ENCODE assay signal across 24 mouse cellular contexts in genomic region chr13:23985130-23985529, GRCm38 (mm10). TPM values are rescaled to one million over a fixed set of nuclear protein-coding genes. Genes with fewer than 3 reads are reported as not detected.
DNase-seq lines count a peak whose midpoint lies in the region; ATAC-seq and TF ChIP-seq lines count a peak whose summit lies in the region.
"Had no signal": no experiment of that assay in that cellular context is flagged by ENCODE, and none has a peak within 500 bp of the region (broad histone marks: within the 10 kb centered on the region; RNA-seq: fewer than 3 reads in every experiment).

No protein-coding gene starts in this region.

- no peaks in the 10 kb centered on the region for H3K27me3 ChIP-seq in forebrain, embryonic 16.5 days (replicated peaks; ENCODE audit: control insufficient read depth, insufficient read depth, low read length)
- no peaks in the 10 kb centered on the region; the same call in 1 of the 2 replicates for H3K27me3 ChIP-seq in forebrain, postnatal 0 days (ENCODE audit: insufficient read depth, low read length)
- H3K27me3 ChIP-seq: CH12.LX; embryonic facial prominence, embryonic 12.5 days; intestine, embryonic 15.5 days had no signal

- H3K9ac ChIP-seq in forebrain, embryonic 16.5 days (replicated peaks; ENCODE audit: low read depth, low read length) = no peak overlapping the region
- no peak overlapping the region for H3K9ac ChIP-seq in forebrain, postnatal 0 days
- H3K9ac ChIP-seq: embryonic facial prominence, embryonic 12.5 days; forebrain, embryonic 12.5 days; heart, embryonic 12.5 days; hindbrain, embryonic 14.5 days; intestine, embryonic 15.5 days had no signal

- no peak for TF ChIP-seq CTCF in forebrain, postnatal 0 days (IDR thresholded peaks at IDR 0.05; ENCODE audit: low read depth)
- TF ChIP-seq CTCF in brain, embryonic 14.5 days (IDR thresholded peaks at IDR 0.05; ENCODE audit: borderline replicate concordance, extremely low read depth, insufficient read depth, insufficient read length) = no peak

- H3K4me3 ChIP-seq in forebrain, embryonic 16.5 days (replicated peaks; ENCODE audit: low read length) = no peak overlapping the region
- no peak overlapping the region for H3K4me3 ChIP-seq in forebrain, postnatal 0 days (ENCODE audit: low read depth, low read length)
- H3K4me3 ChIP-seq: embryonic facial prominence, embryonic 12.5 days; forebrain, embryonic 12.5 days; heart, adult 2 months; heart, embryonic 12.5 days; hindbrain, embryonic 10.5 days; intestine, embryonic 15.5 days had no signal

- H3K4me2 ChIP-seq in forebrain, embryonic 16.5 days (ENCODE audit: low read length) = no peak overlapping the region
- H3K4me2 ChIP-seq in forebrain, postnatal 0 days (ENCODE audit: low read depth) = no peak overlapping the region
- H3K4me2 ChIP-seq: embryonic facial prominence, embryonic 12.5 days; forebrain, embryonic 12.5 days; heart, embryonic 12.5 days; hindbrain, embryonic 14.5 days; intestine, embryonic 15.5 days had no signal

- H3K36me3 ChIP-seq in forebrain, embryonic 16.5 days (ENCODE audit: control insufficient read depth, insufficient read depth) = no peaks in the 10 kb centered on the region
- no peaks in the 10 kb centered on the region for H3K36me3 ChIP-seq in forebrain, postnatal 0 days (ENCODE audit: insufficient read depth)
- H3K36me3 ChIP-seq: embryonic facial prominence, embryonic 12.5 days; forebrain, embryonic 12.5 days; heart, embryonic 12.5 days; hindbrain, embryonic 10.5 days; intestine, embryonic 15.5 days had no signal

- H3K9me3 ChIP-seq in forebrain, embryonic 16.5 days (ENCODE audit: control insufficient read depth, low read length) = no peaks in the 10 kb centered on the region
- no peaks in the 10 kb centered on the region for H3K9me3 ChIP-seq in forebrain, postnatal 0 days (ENCODE audit: low read length)
- H3K9me3 ChIP-seq: embryonic facial prominence, embryonic 12.5 days; forebrain, embryonic 12.5 days; heart, embryonic 12.5 days; hindbrain, embryonic 10.5 days; intestine, embryonic 15.5 days had no signal

- TF ChIP-seq POLR2A in brain, embryonic 14.5 days (IDR thresholded peaks at IDR 0.05; ENCODE audit: borderline replicate concordance, extremely low read depth, insufficient read depth, insufficient read length, poor library complexity, severe bottlenecking) = no peak

- no peak for DNase-seq in forebrain, postnatal 0 days
- DNase-seq in retina, embryonic 14.5 days (ENCODE audit: low spot score) = peak; percentile 14
- no peak for DNase-seq in retina, postnatal 1 day
- peak; percentile 55 for DNase-seq in brain, embryonic 14.5 days (ENCODE audit: low read depth)
- no peak for DNase-seq in urinary bladder, postnatal 4 days (ENCODE audit: low spot score in 2 of 2)
- DNase-seq: adrenal gland, adult 2 months; adrenal gland, postnatal 25 days; cerebellum, adult 2 months; cerebellum, postnatal 10 days; embryo, embryonic 11 days; heart, adult 2 months had no signal

- 0 out of 2 replicates have a peak, but pooled peaks cover 2% of the 10 kb centered on the region for H3K4me1 ChIP-seq in forebrain, embryonic 16.5 days (replicated peaks; ENCODE audit: control insufficient read depth, insufficient read depth, low read length)
- H3K4me1 ChIP-seq in forebrain, postnatal 0 days (ENCODE audit: insufficient read depth) = no peaks in the 10 kb centered on the region; the same call in 1 of the 2 replicates
- H3K4me1 ChIP-seq: embryonic facial prominence, embryonic 12.5 days; heart, embryonic 12.5 days; hindbrain, embryonic 10.5 days; intestine, embryonic 15.5 days had no signal

- peak; percentile 50; the same call in 1 of the 2 replicates for ATAC-seq in forebrain, embryonic 16.5 days
- no peak for ATAC-seq in forebrain, postnatal 0 days
- ATAC-seq: intestine, embryonic 15.5 days had no signal

- H3K27ac ChIP-seq in forebrain, embryonic 16.5 days (ENCODE audit: low read length) = no peak overlapping the region
- H3K27ac ChIP-seq in forebrain, postnatal 0 days (ENCODE audit: low read depth, low read length) = no peak overlapping the region
- H3K27ac ChIP-seq: embryonic facial prominence, embryonic 12.5 days; forebrain, embryonic 12.5 days; heart, adult 2 months; hindbrain, embryonic 10.5 days; hindbrain, embryonic 14.5 days; intestine, embryonic 15.5 days had no signal

- WGBS in forebrain, embryonic 16.5 days = 29% methylated on average over 3 of the region's 3 CpGs
- 34% methylated on average over 3 of the region's 3 CpGs for WGBS in forebrain, postnatal 0 days

RNA-seq across cellular contexts. Expression of gene Scgn, which starts 5.9 kb away (rescaled TPM):
- 1.9 and 3.7 TPM in 2 replicates for polyA plus RNA-seq in forebrain, embryonic 16.5 days (2015; fragmentation: Nextera tagmentation; extraction: Ambion mirVana)
- total RNA-seq in forebrain, postnatal 0 days (2014; rRNA removed) = 1.4 and 3.7 TPM in 2 replicates
- 2.7 and 3.8 TPM in 2 replicates for polyA plus RNA-seq in forebrain, postnatal 0 days (2015; fragmentation: Nextera tagmentation; extraction: Ambion mirVana)
- 1.3 and 1.7 TPM in 2 replicates for polyA plus RNA-seq in brain, embryonic 14.5 days (2012; rRNA removed)
- total RNA-seq: CH12.LX; ES-E14; gastrocnemius, adult 8-10 months; gastrocnemius, postnatal 4 days; heart, adult 2 months; heart, postnatal 25 days had no signal
- polyA plus RNA-seq: heart, adult 2 months; heart, embryonic 12.5 days; heart, embryonic 16.5 days; hindbrain, embryonic 10.5 days had no signal

RNA-seq across cellular contexts. Expression of gene Hist1h2aa, which starts 50.9 kb away (rescaled TPM):
- polyA plus RNA-seq in forebrain, embryonic 16.5 days (2015; fragmentation: Nextera tagmentation; extraction: Ambion mirVana) = not detected in 2 replicates
- not detected in 2 replicates for total RNA-seq in forebrain, postnatal 0 days (2014; rRNA removed)
- polyA plus RNA-seq in forebrain, postnatal 0 days (2015; fragmentation: Nextera tagmentation; extraction: Ambion mirVana) = not detected in 2 replicates
- not detected in 2 replicates for polyA plus RNA-seq in brain, embryonic 14.5 days (2012; rRNA removed)
- total RNA-seq: adrenal gland, adult 2 months; adrenal gland, postnatal 25 days; CH12.LX; gastrocnemius, adult 8-10 months; gastrocnemius, postnatal 4 days; heart, adult 2 months; heart, postnatal 25 days had no signal
- polyA plus RNA-seq: adrenal gland, adult 2 months; cerebellum, adult 2 months; embryonic facial prominence, embryonic 12.5 days; forebrain, embryonic 12.5 days; heart, adult 2 months; heart, embryonic 12.5 days; heart, embryonic 16.5 days; hindbrain, embryonic 10.5 days; hindbrain, embryonic 14.5 days; intestine, embryonic 15.5 days had no signal

RNA-seq across cellular contexts. Expression of gene Hist1h2ba, which starts 51.2 kb away (rescaled TPM):
- not detected in 2 replicates for polyA plus RNA-seq in forebrain, embryonic 16.5 days (2015; fragmentation: Nextera tagmentation; extraction: Ambion mirVana)
- total RNA-seq in forebrain, postnatal 0 days (2014; rRNA removed) = not detected in 2 replicates
- not detected in 2 replicates for polyA plus RNA-seq in forebrain, postnatal 0 days (2015; fragmentation: Nextera tagmentation; extraction: Ambion mirVana)
- not detected in 2 replicates for polyA plus RNA-seq in brain, embryonic 14.5 days (2012; rRNA removed)
- total RNA-seq: adrenal gland, adult 2 months; adrenal gland, postnatal 25 days; CH12.LX; gastrocnemius, adult 8-10 months; gastrocnemius, postnatal 4 days; heart, adult 2 months; heart, postnatal 25 days had no signal
- polyA plus RNA-seq: adrenal gland, adult 2 months; cerebellum, adult 2 months; embryonic facial prominence, embryonic 12.5 days; forebrain, embryonic 12.5 days; heart, adult 2 months; heart, embryonic 12.5 days; heart, embryonic 16.5 days; hindbrain, embryonic 10.5 days; hindbrain, embryonic 14.5 days; intestine, embryonic 15.5 days had no signal

Comparison
In these comparisons a context has a peak if more than half of its experiments do, and no peak if none do; other contexts are left out.
1. DNase-seq: peak in retina, embryonic 14.5 days (single experiment) and brain, embryonic 14.5 days (single experiment); none in forebrain, postnatal 0 days (single experiment), retina, postnatal 1 day (single experiment) and urinary bladder, postnatal 4 days (0 of 2).